Comparison of ENCODE assay signal across 8 mouse cellular contexts in the genomic region with DNA sequence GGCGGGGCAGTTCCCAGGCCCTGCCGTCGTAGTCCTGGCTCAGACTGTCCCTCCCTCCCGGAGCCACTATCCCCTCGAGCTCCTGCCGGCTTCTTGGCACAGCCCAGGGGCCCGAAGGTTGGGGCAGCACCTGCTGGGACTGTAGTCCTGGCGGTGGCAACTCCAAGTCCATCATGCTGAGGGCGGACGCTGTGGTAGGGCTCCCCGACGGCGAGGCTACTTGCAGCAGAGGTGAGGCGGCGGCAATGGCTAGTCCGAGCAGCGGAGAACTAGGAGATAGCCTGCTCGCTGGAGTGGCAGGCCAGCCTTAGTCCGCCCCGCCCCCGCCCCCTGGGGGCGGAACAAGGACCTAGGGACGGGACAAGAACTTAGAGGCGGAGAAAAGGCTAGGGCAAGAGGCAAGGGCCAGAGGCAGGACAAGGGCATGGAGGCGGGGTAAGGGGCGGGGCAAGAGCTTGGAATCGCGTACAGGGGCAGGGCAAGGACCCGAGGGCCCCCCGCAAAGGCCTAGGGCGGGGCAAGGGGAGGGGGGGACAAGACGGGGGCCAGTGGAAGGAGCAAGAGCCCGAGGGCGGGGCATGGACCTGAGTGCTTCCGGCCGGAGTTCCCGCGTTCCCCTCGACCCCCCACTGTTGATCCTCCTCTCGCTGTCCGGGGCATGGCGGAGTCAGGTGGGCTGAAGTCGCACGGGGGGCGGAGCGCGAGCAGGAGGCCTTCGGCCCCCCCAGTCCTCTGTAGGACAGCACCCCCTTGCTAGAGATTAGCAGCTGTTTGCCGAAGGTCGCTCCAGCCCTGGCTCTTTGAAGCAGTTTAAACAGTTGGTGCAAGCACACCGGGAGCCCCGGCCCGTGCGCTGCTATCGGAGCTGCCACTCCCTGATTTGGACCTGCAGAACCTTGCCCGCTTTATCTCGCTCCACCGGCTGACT. TPM values are rescaled to one million over a fixed set of nuclear protein-coding genes. Genes with fewer than 3 reads are reported as not detected.
DNase-seq lines count a peak whose midpoint lies in the region; ATAC-seq and TF ChIP-seq lines count a peak whose summit lies in the region.

TSS of gene Nfe2l2 (minus strand) at position 408 of the 928 bp plus-strand sequence.

- no peaks in the 10 kb centered on the region for H3K27me3 ChIP-seq in forebrain, embryonic 15.5 days

- peak; percentile 100 for DNase-seq in ES-E14 (ENCODE audit: low read depth, low spot score)
- peak; percentile 77 for DNase-seq in cerebellum, adult 11-12 months
- peak; percentile 98 for DNase-seq in heart, postnatal 25 days (ENCODE audit: low spot score)
- peak; percentile 69 to 81 for DNase-seq in layer of hippocampus, adult 18-20 months (ENCODE audit: low spot score in 2 of 2)
- DNase-seq in lung, adult 2 months: peak; percentile 100
- DNase-seq in thymus, adult 18-20 months: peak; percentile 92 to 95

- no peaks in the 10 kb centered on the region for H3K9me3 ChIP-seq in ES-E14 (ENCODE audit: control insufficient read depth, insufficient read depth, low read depth, low read length)
- no peaks in the 10 kb centered on the region for H3K9me3 ChIP-seq in forebrain, embryonic 15.5 days

- H3K27ac ChIP-seq in ES-E14 (ENCODE audit: insufficient read depth, low read depth, low read length, poor library complexity, severe bottlenecking): peak within 1 kb of the TSS; percentile 90
- H3K27ac ChIP-seq in forebrain, embryonic 15.5 days (replicated peaks): peak within 1 kb of the TSS; percentile 79

- intact Hi-C loops in heart, postnatal 25 days (cut with DNase I): loop anchor here (2.0 kb wide), 2 partner anchors 46 to 76 kb away; partner anchors contain the start of gene Hnrnpa3

- WGBS in forebrain, embryonic 15.5 days: under 1% methylated on average over 51 of the region's 58 CpGs
- under 1% methylated on average over 57 of the region's 58 CpGs for WGBS in lung, adult 2 months

- H3K4me2 ChIP-seq in forebrain, embryonic 15.5 days (replicated peaks): peak within 1 kb of the TSS; percentile 87

- peak within 1 kb of the TSS; percentile 91 to 92 for H3K4me3 ChIP-seq in ES-E14 (ENCODE audit: insufficient read depth in 1 of 2, low read depth in 1 of 2, low read length in 2 of 2, poor library complexity in 1 of 2, severe bottlenecking in 1 of 2)
- peak within 1 kb of the TSS; percentile 54 for H3K4me3 ChIP-seq in forebrain, embryonic 15.5 days
- peak within 1 kb of the TSS; percentile 99 for H3K4me3 ChIP-seq in lung, adult 2 months (replicated peaks; ENCODE audit: extremely low read depth, low read depth, low read length)

- peak; percentile 89 for ATAC-seq in forebrain, embryonic 15.5 days (replicated peaks)
- ATAC-seq in neutrophil, adult 5-6 weeks (ENCODE audit: extremely low read depth, insufficient number of reproducible peaks, low FRiP score, poor library complexity, severe bottlenecking): peak; percentile 87

- peak; percentile 97 for TF ChIP-seq POLR2A in lung, adult 2 months (IDR thresholded peaks at IDR 0.05; ENCODE audit: borderline replicate concordance, extremely low read depth, low read depth, low read length)

- no peaks in the 10 kb centered on the region for H3K36me3 ChIP-seq in ES-E14 (ENCODE audit: control insufficient read depth, insufficient read depth, low read length, poor library complexity, severe bottlenecking)
- no peaks in the 10 kb centered on the region for H3K36me3 ChIP-seq in forebrain, embryonic 15.5 days

- H3K9ac ChIP-seq in ES-E14 (ENCODE audit: insufficient read depth, low read depth, low read length, poor library complexity, severe bottlenecking): peak within 1 kb of the TSS; percentile 93
- peak within 1 kb of the TSS; percentile 52 for H3K9ac ChIP-seq in forebrain, embryonic 15.5 days (replicated peaks)

- in situ Hi-C loops in ES-E14 (cut with MboI; ENCODE audit: low sequenced_read_pairs in 2 of 2, unreplicated experiment in 2 of 2): no loop called here

- peaks cover 13 to 20% of the 10 kb centered on the region in 2 experiments for H3K4me1 ChIP-seq in ES-E14 (ENCODE audit: control insufficient read depth in 2 of 2, insufficient read depth in 2 of 2, low read length in 2 of 2, poor library complexity in 1 of 2)
- H3K4me1 ChIP-seq in forebrain, embryonic 15.5 days: peaks cover 33% of the 10 kb centered on the region
- peaks cover 9% of the 10 kb centered on the region for H3K4me1 ChIP-seq in lung, adult 2 months (ENCODE audit: control insufficient read depth, insufficient read depth, low read length)

- no peak for TF ChIP-seq CTCF in lung, adult 2 months (IDR thresholded peaks at IDR 0.05; ENCODE audit: insufficient read depth, low read length)

TF ChIP-seq in ES-E14, 5 proteins besides CTCF, POLR2A, EP300 and RAD21:
- TF ChIP-seq CHD2 (IDR thresholded peaks at IDR 0.05; ENCODE audit: low read depth, low read length): no peak
- no peak for TF ChIP-seq MAFK (IDR thresholded peaks at IDR 0.05; ENCODE audit: insufficient read depth, low read depth, low read length)
- TF ChIP-seq HCFC1 (IDR thresholded peaks at IDR 0.05; ENCODE audit: borderline replicate concordance, insufficient read depth, low read length): no peak
- TF ChIP-seq ZNF384 (IDR thresholded peaks at IDR 0.05; ENCODE audit: low read depth, low read length): no peak
- no peak for TF ChIP-seq ZC3H11A (IDR thresholded peaks at IDR 0.05; ENCODE audit: borderline replicate concordance, low read depth, low read length)

RNA-seq across cellular contexts. Expression of gene Nfe2l2, which starts in this region (rescaled TPM):
- 19.8 and 28.4 TPM in 2 replicates for total RNA-seq in ES-E14 (2012; rRNA removed)
- 13.3 and 14.3 TPM in 2 replicates for polyA plus RNA-seq in forebrain, embryonic 15.5 days (2015; fragmentation: Nextera tagmentation; extraction: Ambion mirVana)
- 10 to 100 TPM; 56.8 to 72.0 TPM for total RNA-seq in heart, postnatal 25 days (2021)
- total RNA-seq in layer of hippocampus, adult 18-20 months (2021): 10 to 100 TPM; 14.5 to 16.3 TPM
- 64.7 and 76.3 TPM in 2 replicates for polyA plus RNA-seq in lung, adult 2 months (2012; rRNA removed)
- total RNA-seq in neutrophil, adult 5-6 weeks (2017): 138 and 142 TPM in 2 replicates

Comparison
In these comparisons a context has a peak if more than half of its experiments do, and no peak if none do; other contexts are left out.
1. Peak in every context shown above with its lines: DNase-seq, ATAC-seq, H3K4me3 ChIP-seq and H3K27ac ChIP-seq.